Mouse (Mus musculus): ENCODE data around the gene Pex11b. TPM values are rescaled to one million over a fixed set of nuclear protein-coding genes. Genes with fewer than 3 reads are reported as not detected.

Gene Pex11b
- 44.2 and 44.7 TPM in 2 replicates for polyA plus RNA-seq (2015; fragmentation: Nextera tagmentation; extraction: Ambion mirVana)

- H3K9ac ChIP-seq (ENCODE audit: low read length): peak within 1 kb of the TSS; percentile 98
- H3K27me3 ChIP-seq (ENCODE audit: control insufficient read depth, insufficient read depth, low read length): no peaks in the 10 kb centered on the region
- 1% methylated on average over 60 of the region's 60 CpGs for WGBS
- peak; percentile 87 for ATAC-seq (replicated peaks; ENCODE audit: extremely low read depth, insufficient read depth, low FRiP score)
- H3K27ac ChIP-seq (ENCODE audit: low read length): peak within 1 kb of the TSS; percentile 91
- H3K4me1 ChIP-seq (ENCODE audit: control insufficient read depth, insufficient read depth, low read length): peaks cover 23% of the 10 kb centered on the region
- no peaks in the 10 kb centered on the region for H3K9me3 ChIP-seq (replicated peaks; ENCODE audit: control insufficient read depth, low read length)
- peaks cover 26% of the 10 kb centered on the region for H3K36me3 ChIP-seq (ENCODE audit: control insufficient read depth, insufficient read depth)
- peak within 1 kb of the TSS; percentile 88 for H3K4me3 ChIP-seq (ENCODE audit: low read length)
- H3K4me2 ChIP-seq (ENCODE audit: low read depth, low read length): peak within 1 kb of the TSS; percentile 74
These were observed at the start of gene Pex11b, which contains the start of gene Gm42957 for GRCm38 (mm10) chr3:96634928-96635879. Gene Pex11b, plus strand, starts transcription at chr3:96635376. Gene Gm42957, plus strand, starts transcription at chr3:96635474.

GRCm38 (mm10) chr3:96590657-96591056 is 44.5 kb upstream of the Pex11b start:
- ATAC-seq (replicated peaks; ENCODE audit: extremely low read depth, insufficient read depth, low FRiP score): no peak

GRCm38 (mm10) chr3:96593374-96593773 is 41.8 kb upstream of the Pex11b start:
- no peak for ATAC-seq (replicated peaks; ENCODE audit: extremely low read depth, insufficient read depth, low FRiP score)
- no peaks in the 10 kb centered on the region for H3K36me3 ChIP-seq (ENCODE audit: control insufficient read depth, insufficient read depth)
- peak overlapping the region; percentile 82 for H3K9ac ChIP-seq (ENCODE audit: low read length)
- H3K4me3 ChIP-seq (ENCODE audit: low read length): peak overlapping the region; percentile 69
- WGBS: under 1% methylated on average over 10 of the region's 10 CpGs
- H3K4me1 ChIP-seq (ENCODE audit: control insufficient read depth, insufficient read depth, low read length): peaks cover 25% of the 10 kb centered on the region
- no peaks in the 10 kb centered on the region for H3K9me3 ChIP-seq (replicated peaks; ENCODE audit: control insufficient read depth, low read length)
- H3K27me3 ChIP-seq (ENCODE audit: control insufficient read depth, insufficient read depth, low read length): peaks cover 2% of the 10 kb centered on the region; the same call in 1 of the 2 replicates
- peak overlapping the region; percentile 84 for H3K4me2 ChIP-seq (ENCODE audit: low read depth, low read length)
- peak overlapping the region; percentile 81 for H3K27ac ChIP-seq (ENCODE audit: low read length)

More at GRCm38 (mm10) chr3:96590657-96591056, 44.5 kb upstream of the Pex11b start:
- WGBS: 79% methylated on average over 4 of the region's 4 CpGs
- peaks cover 10% of the 10 kb centered on the region for H3K4me1 ChIP-seq (ENCODE audit: control insufficient read depth, insufficient read depth, low read length)
- H3K4me3 ChIP-seq (ENCODE audit: low read length): no peak overlapping the region
- H3K4me2 ChIP-seq (ENCODE audit: low read depth, low read length): no peak overlapping the region
- H3K9ac ChIP-seq (ENCODE audit: low read length): no peak overlapping the region
- H3K9me3 ChIP-seq (replicated peaks; ENCODE audit: control insufficient read depth, low read length): no peaks in the 10 kb centered on the region
- H3K27me3 ChIP-seq (ENCODE audit: control insufficient read depth, insufficient read depth, low read length): peaks cover 2% of the 10 kb centered on the region; the same call in 1 of the 2 replicates
- no peak overlapping the region for H3K27ac ChIP-seq (ENCODE audit: low read length)
- H3K36me3 ChIP-seq (ENCODE audit: control insufficient read depth, insufficient read depth): no peaks in the 10 kb centered on the region; the same call in 1 of the 2 replicates

GRCm38 (mm10) chr3:96593790-96594560 is 41.2 kb upstream of the Pex11b start, which contains the start of gene Polr3gl:
Gene Polr3gl, minus strand, starts transcription at chr3:96594181.
- Histone ChIP-seq H3K36me3 (ENCODE audit: control insufficient read depth, insufficient read depth) (no peaks in the 10 kb centered on the region), H3K4me3 (ENCODE audit: low read length) (peak within 1 kb of the TSS; percentile 69), H3K9me3 (replicated peaks; ENCODE audit: control insufficient read depth, low read length) (no peaks in the 10 kb centered on the region), H3K27me3 (ENCODE audit: control insufficient read depth, insufficient read depth, low read length) (peaks cover 2% of the 10 kb centered on the region; the same call in 1 of the 2 replicates), H3K4me2 (ENCODE audit: low read depth, low read length) (peak within 1 kb of the TSS; percentile 84), H3K4me1 (ENCODE audit: control insufficient read depth, insufficient read depth, low read length) (peaks cover 28% of the 10 kb centered on the region), H3K9ac (ENCODE audit: low read length) (peak within 1 kb of the TSS; percentile 82), H3K27ac (ENCODE audit: low read length) (peak within 1 kb of the TSS; percentile 81)
- WGBS: under 1% methylated on average over 38 of the region's 38 CpGs
- ATAC-seq (replicated peaks; ENCODE audit: extremely low read depth, insufficient read depth, low FRiP score): peak; percentile 83

GRCm38 (mm10) chr3:96594851-96595250 is 40.3 kb upstream of the Pex11b start:
- no peak overlapping the region for H3K4me2 ChIP-seq (ENCODE audit: low read depth, low read length)
- H3K27ac ChIP-seq (ENCODE audit: low read length): no peak overlapping the region
- peaks cover 2% of the 10 kb centered on the region; the same call in 1 of the 2 replicates for H3K27me3 ChIP-seq (ENCODE audit: control insufficient read depth, insufficient read depth, low read length)
- H3K9ac ChIP-seq (ENCODE audit: low read length): no peak overlapping the region
- peaks cover 28% of the 10 kb centered on the region for H3K4me1 ChIP-seq (ENCODE audit: control insufficient read depth, insufficient read depth, low read length)
- no peaks in the 10 kb centered on the region for H3K36me3 ChIP-seq (ENCODE audit: control insufficient read depth, insufficient read depth)
- no peak overlapping the region for H3K4me3 ChIP-seq (ENCODE audit: low read length)
- 84% methylated on average over 5 of the region's 5 CpGs for WGBS
- H3K9me3 ChIP-seq (replicated peaks; ENCODE audit: control insufficient read depth, low read length): no peaks in the 10 kb centered on the region
- no peak for ATAC-seq (replicated peaks; ENCODE audit: extremely low read depth, insufficient read depth, low FRiP score)

GRCm38 (mm10) chr3:96595661-96596060 is 39.5 kb upstream of the Pex11b start:
- H3K4me3 ChIP-seq (ENCODE audit: low read length): peak overlapping the region; percentile 69
- H3K4me2 ChIP-seq (ENCODE audit: low read depth, low read length): peak overlapping the region; percentile 85
- H3K9me3 ChIP-seq (replicated peaks; ENCODE audit: control insufficient read depth, low read length): no peaks in the 10 kb centered on the region
- ATAC-seq (replicated peaks; ENCODE audit: extremely low read depth, insufficient read depth, low FRiP score): no peak
- H3K4me1 ChIP-seq (ENCODE audit: control insufficient read depth, insufficient read depth, low read length): peaks cover 34% of the 10 kb centered on the region
- 31% methylated on average over 6 of the region's 6 CpGs for WGBS
- H3K36me3 ChIP-seq (ENCODE audit: control insufficient read depth, insufficient read depth): no peaks in the 10 kb centered on the region
- peaks cover 2% of the 10 kb centered on the region; the same call in 1 of the 2 replicates for H3K27me3 ChIP-seq (ENCODE audit: control insufficient read depth, insufficient read depth, low read length)
- H3K9ac ChIP-seq (ENCODE audit: low read length): peak overlapping the region; percentile 81
- peak overlapping the region; percentile 82 for H3K27ac ChIP-seq (ENCODE audit: low read length)

GRCm38 (mm10) chr3:96596228-96596707 is 38.9 kb upstream of the Pex11b start, which contains the start of gene Ankrd34a:
Gene Ankrd34a, plus strand, starts transcription at chr3:96596636.
- Histone ChIP-seq H3K9me3 (replicated peaks; ENCODE audit: control insufficient read depth, low read length) (no peaks in the 10 kb centered on the region), H3K27ac (ENCODE audit: low read length) (peak within 1 kb of the TSS; percentile 82), H3K9ac (ENCODE audit: low read length) (peak within 1 kb of the TSS; percentile 81), H3K4me2 (ENCODE audit: low read depth, low read length) (peak within 1 kb of the TSS; percentile 85), H3K36me3 (ENCODE audit: control insufficient read depth, insufficient read depth) (no peaks in the 10 kb centered on the region), H3K4me3 (ENCODE audit: low read length) (peak within 1 kb of the TSS; percentile 69), H3K27me3 (ENCODE audit: control insufficient read depth, insufficient read depth, low read length) (peaks cover 2% of the 10 kb centered on the region; the same call in 1 of the 2 replicates), H3K4me1 (ENCODE audit: control insufficient read depth, insufficient read depth, low read length) (peaks cover 34% of the 10 kb centered on the region)
- WGBS: 1% methylated on average over 20 of the region's 23 CpGs
- peak; percentile 11; the same call in 1 of the 2 replicates for ATAC-seq (replicated peaks; ENCODE audit: extremely low read depth, insufficient read depth, low FRiP score)

GRCm38 (mm10) chr3:96596855-96597254 is 38.3 kb upstream of the Pex11b start:
- peak overlapping the region; percentile 69 for H3K4me3 ChIP-seq (ENCODE audit: low read length)
- H3K4me1 ChIP-seq (ENCODE audit: control insufficient read depth, insufficient read depth, low read length): peaks cover 34% of the 10 kb centered on the region
- H3K36me3 ChIP-seq (ENCODE audit: control insufficient read depth, insufficient read depth): no peaks in the 10 kb centered on the region
- H3K27ac ChIP-seq (ENCODE audit: low read length): peak overlapping the region; percentile 61
- H3K9ac ChIP-seq (ENCODE audit: low read length): peak overlapping the region; percentile 81
- H3K27me3 ChIP-seq (ENCODE audit: control insufficient read depth, insufficient read depth, low read length): peaks cover 2% of the 10 kb centered on the region; the same call in 1 of the 2 replicates
- 1% methylated on average over 9 of the region's 12 CpGs for WGBS
- no peaks in the 10 kb centered on the region for H3K9me3 ChIP-seq (replicated peaks; ENCODE audit: control insufficient read depth, low read length)
- peak overlapping the region; percentile 85 for H3K4me2 ChIP-seq (ENCODE audit: low read depth, low read length)
- ATAC-seq (replicated peaks; ENCODE audit: extremely low read depth, insufficient read depth, low FRiP score): no peak

Measured in heart, embryonic 16.5 days (tissue).